Mouse (Mus musculus): Measurements from ENCODE around the gene Orm3. TPM values are rescaled to one million over a fixed set of nuclear protein-coding genes. Genes with fewer than 3 reads are reported as not detected.

Orm3 gene
- polyA plus RNA-seq, 1 experiment from 2014 or later: not detected

GRCm38 (mm10) chr4:63377483-63377882 is 21.5 kb downstream of the Orm3 start:
- Histone ChIP-seq H3K36me3 (peaks cover 99% of the 10 kb centered on the region), H3K27me3 (ENCODE audit: low read depth, poor library complexity, severe bottlenecking) (no peaks in the 10 kb centered on the region), H3K27ac (no peak overlapping the region), H3K9me3 (replicated peaks) (no peaks in the 10 kb centered on the region), H3K4me3 (no peak overlapping the region), H3K4me1 (no peaks in the 10 kb centered on the region)
- DNase-seq (ENCODE audit: low spot score): no peak
- 74% methylated on average over 7 of the region's 7 CpGs for WGBS

GRCm38 (mm10) chr4:63382676-63383369 is 26.9 kb downstream of the Orm3 start:
- H3K4me3 ChIP-seq: no peak overlapping the region
- H3K27me3 ChIP-seq (ENCODE audit: low read depth, poor library complexity, severe bottlenecking): no peaks in the 10 kb centered on the region
- WGBS: 93% methylated on average over 4 of the region's 4 CpGs
- peaks cover 6% of the 10 kb centered on the region for H3K4me1 ChIP-seq
- H3K9me3 ChIP-seq (replicated peaks): no peaks in the 10 kb centered on the region
- no peak for DNase-seq (ENCODE audit: low spot score)
- H3K36me3 ChIP-seq: peaks cover 89% of the 10 kb centered on the region
- no peak overlapping the region for H3K27ac ChIP-seq

- Histone ChIP-seq H3K27me3 (ENCODE audit: low read depth, poor library complexity, severe bottlenecking) (no peaks in the 10 kb centered on the region), H3K4me1 (peaks cover 6% of the 10 kb centered on the region), H3K4me3 (no peak overlapping the region), H3K27ac (no peak overlapping the region), H3K36me3 (peaks cover 89% of the 10 kb centered on the region), H3K9me3 (replicated peaks) (no peaks in the 10 kb centered on the region)
- WGBS: 88% methylated on average over 12 of the region's 12 CpGs
- DNase-seq (ENCODE audit: low spot score): no peak
Observed at GRCm38 (mm10) chr4:63383474-63383873, 27.5 kb downstream of the Orm3 start.

GRCm38 (mm10) chr4:63384262-63384661 is 28.3 kb downstream of the Orm3 start:
- Histone ChIP-seq H3K27ac (no peak overlapping the region), H3K36me3 (peaks cover 85% of the 10 kb centered on the region), H3K9me3 (replicated peaks) (no peaks in the 10 kb centered on the region), H3K4me3 (no peak overlapping the region), H3K27me3 (ENCODE audit: low read depth, poor library complexity, severe bottlenecking) (no peaks in the 10 kb centered on the region), H3K4me1 (peaks cover 9% of the 10 kb centered on the region)
- WGBS: 92% methylated on average over 4 of the region's 4 CpGs
- DNase-seq (ENCODE audit: low spot score): no peak

DNA sequence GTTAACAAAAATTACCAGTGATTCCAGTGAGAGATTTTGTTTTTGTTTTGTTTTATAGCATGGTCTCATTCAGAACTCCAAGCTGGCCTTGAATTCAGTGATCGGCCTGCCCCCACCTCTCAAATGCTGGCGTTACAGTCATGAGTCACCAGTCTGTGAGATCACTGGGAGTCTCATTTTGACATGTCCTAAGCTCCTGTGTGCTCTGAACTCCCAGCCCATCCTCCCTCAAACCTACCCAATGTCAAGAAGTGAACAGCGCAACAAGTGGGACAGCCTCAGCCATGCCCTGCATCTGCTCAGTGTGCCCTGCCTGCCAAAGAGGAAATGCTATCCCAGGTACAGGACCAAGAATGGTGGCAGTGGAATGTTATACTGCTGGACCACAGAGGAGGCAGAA is 29.3 kb downstream of the Orm3 start:
- WGBS: 89% methylated on average over 3 of the region's 3 CpGs
- Histone ChIP-seq H3K36me3 (peaks cover 81% of the 10 kb centered on the region), H3K27me3 (ENCODE audit: low read depth, poor library complexity, severe bottlenecking) (no peaks in the 10 kb centered on the region), H3K27ac (no peak overlapping the region), H3K9me3 (replicated peaks) (no peaks in the 10 kb centered on the region), H3K4me3 (no peak overlapping the region), H3K4me1 (peaks cover 17% of the 10 kb centered on the region)
- no peak for DNase-seq (ENCODE audit: low spot score)

DNA sequence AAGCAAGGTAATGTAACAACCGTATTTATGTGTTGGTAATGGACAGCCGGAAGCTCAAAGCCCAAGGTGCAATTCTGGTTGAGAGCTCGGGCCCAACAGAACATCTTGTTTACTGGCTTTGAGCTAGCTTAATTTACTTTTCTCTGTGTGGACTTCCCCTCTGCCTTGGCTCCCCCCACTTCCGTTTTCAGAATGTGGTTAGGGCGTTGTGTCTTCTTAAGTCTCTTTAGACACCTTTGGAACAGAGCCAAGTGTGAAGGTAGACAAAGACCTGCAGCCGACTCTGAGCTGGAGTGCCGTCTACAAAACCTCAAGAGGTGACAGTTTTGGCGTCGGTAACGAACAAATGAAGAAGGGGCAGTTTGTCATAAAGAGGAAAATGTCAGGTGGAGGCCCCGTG is 29.8 kb downstream of the Orm3 start:
- Histone ChIP-seq H3K4me3 (no peak overlapping the region), H3K27ac (no peak overlapping the region), H3K36me3 (peaks cover 81% of the 10 kb centered on the region), H3K27me3 (ENCODE audit: low read depth, poor library complexity, severe bottlenecking) (no peaks in the 10 kb centered on the region), H3K4me1 (peaks cover 17% of the 10 kb centered on the region), H3K9me3 (replicated peaks) (no peaks in the 10 kb centered on the region)
- WGBS: 93% methylated on average over 11 of the region's 11 CpGs
- no peak for DNase-seq (ENCODE audit: low spot score)

- no peak overlapping the region for H3K27ac ChIP-seq
- no peaks in the 10 kb centered on the region for H3K27me3 ChIP-seq (ENCODE audit: low read depth, poor library complexity, severe bottlenecking)
- 80% methylated on average over 6 of the region's 6 CpGs for WGBS
- H3K4me3 ChIP-seq: no peak overlapping the region
- peaks cover 81% of the 10 kb centered on the region for H3K36me3 ChIP-seq
- H3K4me1 ChIP-seq: peaks cover 23% of the 10 kb centered on the region
- no peaks in the 10 kb centered on the region for H3K9me3 ChIP-seq (replicated peaks)
- DNase-seq (ENCODE audit: low spot score): no peak
Observed at GRCm38 (mm10) chr4:63388029-63388428, 32.1 kb downstream of the Orm3 start.

- Histone ChIP-seq H3K36me3 (peaks cover 80% of the 10 kb centered on the region), H3K4me3 (no peak overlapping the region), H3K27ac (0 out of 2 replicates have a peak overlapping the region, but pooled peaks have one; percentile 14), H3K9me3 (replicated peaks) (no peaks in the 10 kb centered on the region), H3K27me3 (ENCODE audit: low read depth, poor library complexity, severe bottlenecking) (no peaks in the 10 kb centered on the region), H3K4me1 (peaks cover 23% of the 10 kb centered on the region)
- DNase-seq (ENCODE audit: low spot score): no peak
- WGBS: 37% methylated on average over 8 of the region's 8 CpGs
Observed at GRCm38 (mm10) chr4:63389121-63389886, 33.3 kb downstream of the Orm3 start.

- no peak overlapping the region for H3K27ac ChIP-seq
- no peaks in the 10 kb centered on the region for H3K27me3 ChIP-seq (ENCODE audit: low read depth, poor library complexity, severe bottlenecking)
- DNase-seq (ENCODE audit: low spot score): no peak
- peaks cover 23% of the 10 kb centered on the region for H3K4me1 ChIP-seq
- peaks cover 85% of the 10 kb centered on the region for H3K36me3 ChIP-seq
- WGBS: 64% methylated on average over 11 of the region's 11 CpGs
- no peak overlapping the region for H3K4me3 ChIP-seq
- no peaks in the 10 kb centered on the region for H3K9me3 ChIP-seq (replicated peaks)
Observed at GRCm38 (mm10) chr4:63389887-63390528, 34.0 kb downstream of the Orm3 start.

DNA sequence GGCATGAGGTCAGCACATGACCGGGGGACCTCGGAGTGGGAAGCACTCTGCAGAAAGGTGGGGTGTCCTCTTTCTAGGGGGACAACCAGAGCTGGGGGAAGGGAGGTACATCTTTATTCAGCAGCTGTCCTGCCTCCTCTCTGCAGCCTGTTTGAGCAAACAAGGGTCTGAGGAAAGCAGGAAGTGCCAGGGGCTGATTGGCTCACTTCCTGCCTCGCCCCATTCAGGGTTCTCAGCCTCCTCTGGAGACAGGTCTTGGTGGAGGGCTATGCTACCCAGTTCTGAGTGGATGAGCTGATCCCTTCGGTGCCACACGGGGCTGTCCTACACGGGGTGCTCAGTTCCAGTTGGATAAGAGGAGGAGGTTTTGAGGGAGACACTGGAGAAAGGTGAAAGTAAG is 35.4 kb downstream of the Orm3 start:
- peaks cover 23% of the 10 kb centered on the region for H3K4me1 ChIP-seq

DNA sequence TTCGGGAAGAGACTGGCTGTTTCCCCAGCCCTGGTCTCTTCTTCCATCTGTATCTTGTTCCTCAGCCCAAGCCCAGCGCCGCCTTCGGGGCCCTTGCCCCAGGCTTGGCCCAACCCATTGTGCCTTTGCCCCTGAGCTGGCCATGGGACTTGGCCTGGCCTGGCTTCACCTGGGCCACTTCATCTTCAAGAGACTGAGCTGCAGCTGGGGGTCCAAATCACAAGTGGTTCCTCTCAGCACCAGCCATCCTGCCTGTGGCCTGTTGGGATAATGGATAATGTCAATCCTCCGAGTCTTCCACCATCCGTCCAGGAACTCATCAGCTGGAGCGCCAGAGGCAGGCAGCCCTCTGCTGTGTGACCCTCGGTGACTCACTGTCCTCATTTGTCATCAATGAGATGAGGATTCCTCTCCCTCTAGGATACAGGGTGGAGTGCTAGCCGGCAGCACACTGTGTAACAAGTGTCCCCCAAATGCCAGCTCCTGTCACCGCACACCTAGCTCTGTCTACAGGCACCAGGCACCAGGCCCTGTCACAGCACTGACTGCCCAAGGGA is 42.1 kb downstream of the Orm3 start:
- H3K4me1 ChIP-seq: peaks cover 50% of the 10 kb centered on the region
- no peak for DNase-seq (ENCODE audit: low spot score)
- H3K27me3 ChIP-seq (ENCODE audit: low read depth, poor library complexity, severe bottlenecking): no peaks in the 10 kb centered on the region
- H3K4me3 ChIP-seq: no peak overlapping the region
- H3K27ac ChIP-seq: peak overlapping the region; percentile 61; the same call in 1 of the 2 replicates
- H3K9me3 ChIP-seq (replicated peaks): no peaks in the 10 kb centered on the region
- H3K36me3 ChIP-seq: peaks cover 48% of the 10 kb centered on the region
- WGBS: 81% methylated on average over 10 of the region's 10 CpGs

More for the DNA sequence above, 35.4 kb downstream of the Orm3 start:
- H3K27me3 ChIP-seq (ENCODE audit: low read depth, poor library complexity, severe bottlenecking): no peaks in the 10 kb centered on the region
- no peaks in the 10 kb centered on the region for H3K9me3 ChIP-seq (replicated peaks)
- no peak overlapping the region for H3K4me3 ChIP-seq
- DNase-seq (ENCODE audit: low spot score): no peak
- H3K36me3 ChIP-seq: peaks cover 85% of the 10 kb centered on the region
- H3K27ac ChIP-seq: no peak overlapping the region
- 87% methylated on average over 6 of the region's 6 CpGs for WGBS

GRCm38 (mm10) chr4:63398854-63399609 is 43.1 kb downstream of the Orm3 start:
- H3K4me1 ChIP-seq: peaks cover 60% of the 10 kb centered on the region
- no peak overlapping the region for H3K4me3 ChIP-seq
- peak overlapping the region; percentile 66 for H3K27ac ChIP-seq
- no peaks in the 10 kb centered on the region for H3K27me3 ChIP-seq (ENCODE audit: low read depth, poor library complexity, severe bottlenecking)
- DNase-seq (ENCODE audit: low spot score): no peak
- peaks cover 39% of the 10 kb centered on the region for H3K36me3 ChIP-seq
- H3K9me3 ChIP-seq (replicated peaks): no peaks in the 10 kb centered on the region
- WGBS: 54% methylated on average over 11 of the region's 11 CpGs
